Mouse (Mus musculus) large intestine, adult 2 months (tissue): ENCODE results near the gene Gpr182. TPM values are rescaled to one million over a fixed set of nuclear protein-coding genes. Genes with fewer than 3 reads are reported as not detected.
A peak's percentile ranks its signal among the peaks of the same experiment; 100 is the strongest.

Source experiments
- DNase-seq: peaks from one replicate; pipeline ENCODE4 v3.0.0-alpha.2; 2012; ENCODE audit warnings: low read depth, low spot score
- WGBS: fragments of 180-500 bp; shearing (Covaris S2); methylation state at CpG from one replicate; pipeline ENCODE4 v1.1.7; 2018; 5-methylcytosine and 5-hydroxymethylcytosine counted together
- polyA plus RNA-seq: library from polyadenylated mRNA; depleted of rRNA; stranded (reverse); fragments of >200 nt; gene quantifications from 2 replicates; pipeline ENCODE4 v1.2.3, GENCODE M21; 2012; rRNA removed

Gene Gpr182
- polyA plus RNA-seq, 1 experiment = 1.3 TPM

DNA sequence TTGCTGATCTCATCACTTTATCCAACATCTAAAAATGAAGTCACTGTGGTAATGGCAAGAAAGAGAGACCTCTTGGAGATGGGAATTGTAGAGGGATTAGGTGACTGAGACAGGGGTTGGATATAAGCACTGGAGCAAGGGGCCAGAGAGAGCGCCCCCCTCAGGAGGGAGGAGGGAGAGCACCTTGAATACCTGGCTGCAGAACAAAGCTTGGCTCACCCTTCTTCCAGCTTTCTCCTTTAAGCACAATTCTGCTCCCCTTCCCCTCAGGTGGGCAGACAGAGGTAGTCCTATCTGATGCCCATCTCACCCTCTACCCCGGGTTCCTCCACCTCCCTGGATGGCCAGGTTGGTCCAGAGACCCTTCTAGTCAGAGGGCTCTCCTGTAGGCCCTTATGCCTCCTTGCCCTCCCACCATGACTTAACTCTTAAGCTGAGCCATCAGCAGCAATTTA, 46.7 kb downstream of the Gpr182 start, which contains the start of gene Myo1a:
TSS of gene Myo1a (plus strand) at position 405 of the 455 bp plus-strand sequence.
- 59% methylated on average over 2 of the region's 2 CpGs for WGBS
- no peak for DNase-seq

DNA sequence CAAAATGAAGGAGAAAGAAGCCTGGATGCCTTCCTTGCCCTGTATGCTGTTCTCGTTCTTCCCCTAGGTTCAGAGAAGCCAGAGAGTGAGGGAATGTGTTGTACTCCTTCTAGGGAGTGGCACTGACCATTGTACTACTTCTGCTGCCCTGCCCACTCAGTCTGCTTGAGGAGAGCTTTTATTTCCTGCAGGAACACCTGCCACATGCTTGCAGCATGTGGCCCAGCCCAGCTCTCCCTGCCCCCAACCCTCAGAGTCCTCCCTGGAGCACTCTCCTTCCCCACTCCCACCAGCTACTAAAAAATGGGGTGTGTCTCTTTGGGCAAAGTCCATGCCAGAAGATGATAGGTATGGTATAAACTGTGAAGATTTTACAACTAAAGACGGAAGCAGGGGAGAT, 47.2 kb downstream of the Gpr182 start:
- DNase-seq = peak; percentile 75
- 21% methylated on average over 2 of the region's 2 CpGs for WGBS

DNA sequence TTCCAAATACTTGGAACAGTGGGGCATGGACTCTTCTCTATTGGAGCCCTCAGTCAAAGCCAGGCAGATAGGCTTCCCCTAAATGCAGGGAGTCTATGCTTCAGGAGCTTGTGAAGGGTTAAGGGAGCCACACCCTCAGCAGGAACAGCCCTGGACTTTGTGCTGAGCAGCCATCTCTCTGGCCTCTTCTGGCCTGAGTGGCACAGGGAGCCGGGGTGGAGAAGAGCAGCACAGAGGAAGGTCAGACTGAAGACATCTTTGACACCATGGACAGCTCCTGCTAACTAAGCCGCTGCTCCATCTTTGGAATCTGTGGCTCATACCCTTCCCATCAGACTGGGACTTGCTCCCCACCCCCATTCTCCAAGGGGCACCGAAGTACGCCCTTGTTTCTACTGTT, 48.2 kb downstream of the Gpr182 start:
- peak; percentile 59 for DNase-seq
- WGBS = 13% methylated on average over 4 of the region's 4 CpGs

DNA sequence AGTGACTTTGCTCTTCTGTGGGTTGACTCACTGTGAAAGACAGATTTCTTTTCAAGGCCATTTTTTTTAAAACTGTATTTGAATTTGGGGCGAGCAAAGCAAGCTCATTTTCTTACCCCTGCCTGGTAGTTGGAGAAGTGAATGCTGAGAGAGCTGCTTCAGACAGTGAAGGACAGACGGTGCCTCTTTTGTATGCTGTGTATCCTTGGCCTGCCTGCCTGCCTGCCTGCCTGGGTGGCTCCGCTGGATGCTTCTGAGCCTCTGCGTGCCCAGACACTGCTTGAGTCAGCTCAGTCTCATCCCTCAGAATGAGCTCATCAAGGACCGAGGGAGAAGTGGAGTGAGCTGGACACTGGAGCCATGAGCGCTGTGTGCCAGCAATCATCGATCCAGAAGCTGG, 52.6 kb downstream of the Gpr182 start:
- DNase-seq = no peak
- 97% methylated on average over 7 of the region's 7 CpGs for WGBS

Other genes with a start within 250 kb of the Gpr182 start
- gene Ndufa4l2, start 236.8 kb downstream of the Gpr182 start, polyA plus RNA-seq = 6.0 and 6.1 TPM in 2 replicates
- 59.0 and 62.5 TPM in 2 replicates for gene Shmt2, start 229.3 kb downstream of the Gpr182 start, polyA plus RNA-seq
- 0.22 and 0.25 TPM in 2 replicates for gene Nxph4, start 217.2 kb downstream of the Gpr182 start, polyA plus RNA-seq
- 118 and 125 TPM in 2 replicates for gene Lrp1, start 130.6 kb downstream of the Gpr182 start, polyA plus RNA-seq
- gene Stat6, start 108.7 kb downstream of the Gpr182 start, polyA plus RNA-seq = 67.5 and 122 TPM in 2 replicates
- gene Nemp1, start 84.8 kb downstream of the Gpr182 start, polyA plus RNA-seq = 4.1 and 4.8 TPM in 2 replicates
- gene Nab2, start 83.2 kb downstream of the Gpr182 start, polyA plus RNA-seq = 9.9 and 19.4 TPM in 2 replicates
- 479 and 710 TPM in 2 replicates for gene Myo1a, start 46.6 kb downstream of the Gpr182 start, polyA plus RNA-seq
- 0.19 and 0.36 TPM in 2 replicates for gene Tac2, start 27.3 kb downstream of the Gpr182 start, polyA plus RNA-seq
- gene Zbtb39, start 12.2 kb downstream of the Gpr182 start, polyA plus RNA-seq = 6.1 and 9.4 TPM in 2 replicates
- 0.23 and 0.78 TPM in 2 replicates for gene Rdh1, start 8.0 kb upstream of the Gpr182 start, polyA plus RNA-seq
- 1.1 TPM in 1 of 2 replicates, not detected in the other for gene Rdh16f1, start 8.1 kb upstream of the Gpr182 start, polyA plus RNA-seq
- 31.1 and 52.7 TPM in 2 replicates for gene Rdh9, start 24.7 kb upstream of the Gpr182 start, polyA plus RNA-seq
- gene Rdh16, start 49.4 kb upstream of the Gpr182 start, polyA plus RNA-seq = 4.0 and 6.6 TPM in 2 replicates
- gene Rdh19, start 98.2 kb upstream of the Gpr182 start, polyA plus RNA-seq = not detected in 2 replicates
- gene Rdh16f2, start 114.7 kb upstream of the Gpr182 start, polyA plus RNA-seq = 0.68 and 2.2 TPM in 2 replicates
- 4.1 and 38.5 TPM in 2 replicates for gene Rdh7, start 137.1 kb upstream of the Gpr182 start, polyA plus RNA-seq
- 0.04 and 0.19 TPM in 2 replicates for gene Sdr9c7, start 146.8 kb upstream of the Gpr182 start, polyA plus RNA-seq